Mouse (Mus musculus): ENCODE data around the gene Cldn14.

The Cldn14 gene

DNA sequence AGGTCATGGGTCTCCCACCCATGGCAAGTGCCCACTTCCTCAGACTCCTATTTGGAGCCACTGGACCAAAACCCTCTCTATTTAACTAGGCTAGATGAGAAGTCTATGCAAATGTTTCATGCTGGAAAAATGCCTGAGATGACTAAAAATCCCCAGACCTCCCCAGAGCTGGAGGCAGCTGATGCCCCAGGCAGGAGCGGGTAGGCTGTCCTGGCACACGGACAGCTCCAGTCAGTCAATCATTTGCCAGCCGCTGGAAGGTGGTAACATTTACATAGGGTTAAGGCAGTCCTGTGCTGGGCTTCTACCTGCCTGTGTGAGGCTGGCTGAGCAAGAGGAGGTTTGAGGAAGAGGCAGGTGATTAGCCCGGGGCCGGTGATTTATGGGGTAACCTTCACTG is 96.5 kb downstream of the Cldn14 start:
- peak; percentile 68 for DNase-seq (ENCODE audit: inconsistent ontology term)

DNA sequence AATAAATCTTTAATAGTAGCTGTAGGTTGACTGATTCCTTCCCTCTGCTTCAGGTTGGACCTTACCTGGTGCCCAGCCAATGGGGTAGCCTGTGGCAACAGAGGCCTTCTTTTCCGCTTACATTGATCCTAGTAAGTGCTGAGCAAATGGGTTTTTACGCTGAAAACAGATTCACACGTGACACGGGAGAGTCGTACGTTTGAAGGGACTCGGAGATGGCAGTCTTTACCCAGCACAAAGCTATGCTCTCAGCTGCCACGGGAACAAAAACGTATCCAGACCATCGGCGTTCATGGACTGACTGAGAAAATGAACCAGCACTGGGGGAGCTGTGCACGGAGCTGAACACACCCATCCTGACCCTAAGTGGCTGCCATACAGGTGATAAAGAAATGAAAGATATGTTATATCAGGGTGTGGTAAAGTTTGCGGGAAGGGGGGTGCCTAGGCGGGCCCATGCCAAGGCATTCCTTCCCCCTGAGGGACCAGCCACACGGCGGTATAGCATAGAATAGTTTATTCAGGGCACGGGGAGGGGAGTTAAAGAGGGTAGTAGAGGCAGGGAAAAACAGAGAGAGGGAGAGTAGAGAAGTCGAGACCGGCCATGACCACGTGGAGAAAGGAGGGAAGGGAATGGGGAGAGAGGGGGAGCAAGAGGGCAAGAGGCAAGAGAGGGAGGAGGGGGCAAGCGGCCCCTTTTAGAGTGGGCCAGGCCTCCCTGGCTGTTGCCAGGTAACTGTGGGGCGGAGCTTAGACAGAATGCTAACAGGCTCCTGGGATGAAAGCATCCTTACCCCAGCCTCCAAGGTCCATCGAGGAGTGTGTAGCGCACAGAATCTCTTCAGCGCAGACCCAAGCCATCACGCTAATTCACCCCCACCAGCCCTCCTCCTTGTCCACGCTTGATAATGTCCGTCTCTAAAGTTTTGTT is 97.6 kb downstream of the Cldn14 start:
- DNase-seq (ENCODE audit: inconsistent ontology term) = no peak

DNA sequence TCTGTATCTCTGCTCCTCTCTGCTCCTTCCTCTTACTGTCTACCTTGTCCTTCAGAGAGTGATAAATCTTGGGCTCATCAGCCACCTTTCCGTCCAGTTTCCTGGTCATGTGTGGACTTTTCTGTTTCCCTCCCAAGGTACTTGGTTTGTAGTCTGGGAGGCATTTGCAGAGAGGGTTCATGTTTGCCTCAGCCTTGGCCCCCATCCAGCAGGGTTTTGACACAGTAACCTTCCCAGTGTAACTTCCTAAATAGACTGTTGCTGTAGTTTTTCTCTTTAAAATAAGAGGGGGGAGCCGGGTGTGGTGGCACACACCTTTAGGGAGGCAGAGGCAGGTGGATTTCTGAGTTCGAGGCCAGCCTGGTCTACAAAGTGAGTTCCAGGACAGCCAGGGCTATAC is 98.7 kb downstream of the Cldn14 start:
- DNase-seq (ENCODE audit: inconsistent ontology term) = no peak

DNA sequence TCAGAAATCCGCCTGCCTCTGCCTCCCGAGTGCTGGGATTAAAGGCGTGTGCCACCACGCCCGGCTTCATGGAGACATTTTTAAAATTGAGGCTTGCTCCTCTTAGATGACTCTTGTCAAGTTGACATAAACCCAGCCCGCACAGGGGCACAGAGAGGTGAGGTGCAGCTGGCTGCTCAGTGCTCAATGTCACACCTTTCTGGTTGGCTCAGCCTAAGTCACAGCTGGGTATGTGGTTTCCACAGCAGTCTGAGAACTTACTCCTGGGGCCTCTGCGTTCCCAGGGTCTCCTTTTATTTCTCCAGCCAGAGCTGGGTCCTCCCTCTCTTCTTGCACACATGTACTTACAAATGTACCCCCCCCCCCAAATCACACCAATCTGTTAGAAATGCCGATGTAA is 100.4 kb downstream of the Cldn14 start:
- DNase-seq (ENCODE audit: inconsistent ontology term) = no peak

DNA sequence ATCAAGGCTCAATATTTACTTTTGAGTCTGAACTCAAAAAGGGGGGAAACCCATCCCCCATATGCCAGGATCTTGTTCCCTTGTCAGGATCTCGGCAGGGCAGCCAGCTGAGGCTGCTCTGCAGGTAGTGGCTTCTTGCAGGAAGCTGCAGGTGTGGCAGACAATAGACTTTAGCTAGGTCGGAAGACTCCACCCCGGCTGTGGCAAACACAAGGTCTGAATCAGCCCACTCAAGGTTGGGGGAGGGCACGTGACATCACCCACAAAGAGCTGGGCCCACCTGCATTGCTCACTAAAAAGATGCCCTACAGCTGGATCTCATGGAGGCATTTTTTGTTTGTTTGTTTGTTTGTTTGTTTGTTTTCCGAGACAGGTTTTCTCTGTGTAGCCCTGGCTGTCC is 100.9 kb downstream of the Cldn14 start:
- no peak for DNase-seq (ENCODE audit: inconsistent ontology term)

DNA sequence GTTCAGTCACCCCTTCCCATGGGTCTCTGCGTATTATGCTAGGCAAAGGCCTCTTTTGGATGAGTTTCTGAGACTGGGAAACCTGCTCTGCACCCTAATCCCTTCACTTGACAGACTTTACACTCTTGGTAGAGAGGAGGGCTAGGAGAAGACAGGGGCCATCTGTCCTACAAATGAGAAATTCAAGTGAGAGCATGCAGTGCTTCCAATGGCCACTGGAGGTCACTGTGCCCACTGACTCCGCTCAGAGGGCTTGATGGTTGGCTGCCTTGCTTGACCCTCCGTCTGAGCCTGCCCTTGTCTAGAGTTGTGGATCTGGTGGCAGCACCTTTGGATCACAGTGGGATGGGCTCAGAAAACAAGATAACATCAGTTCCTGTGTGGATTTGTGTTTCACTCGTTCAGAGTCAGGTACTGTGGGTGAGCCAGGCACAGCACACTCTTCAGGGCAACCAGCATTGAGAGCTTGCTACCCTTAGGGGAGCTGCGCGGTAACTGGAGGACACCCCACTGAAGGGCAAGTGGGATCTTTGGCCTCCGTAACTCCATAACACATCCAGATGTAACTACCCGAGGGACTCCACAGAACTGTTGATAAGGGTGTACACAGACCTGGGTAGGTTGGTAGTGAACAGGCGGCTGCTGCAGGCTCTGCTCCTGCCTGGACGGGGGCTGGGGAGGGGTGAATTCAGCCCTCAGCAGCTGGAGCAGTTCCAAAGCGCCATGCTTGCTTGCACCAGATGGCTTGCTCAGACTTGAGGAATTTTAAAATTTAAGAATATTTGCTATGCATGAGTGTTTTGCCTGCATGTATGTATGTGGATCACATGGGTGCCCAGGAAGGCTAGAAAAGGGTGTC is 102.3 kb downstream of the Cldn14 start:
- DNase-seq (ENCODE audit: inconsistent ontology term) = peak; percentile 32

DNA sequence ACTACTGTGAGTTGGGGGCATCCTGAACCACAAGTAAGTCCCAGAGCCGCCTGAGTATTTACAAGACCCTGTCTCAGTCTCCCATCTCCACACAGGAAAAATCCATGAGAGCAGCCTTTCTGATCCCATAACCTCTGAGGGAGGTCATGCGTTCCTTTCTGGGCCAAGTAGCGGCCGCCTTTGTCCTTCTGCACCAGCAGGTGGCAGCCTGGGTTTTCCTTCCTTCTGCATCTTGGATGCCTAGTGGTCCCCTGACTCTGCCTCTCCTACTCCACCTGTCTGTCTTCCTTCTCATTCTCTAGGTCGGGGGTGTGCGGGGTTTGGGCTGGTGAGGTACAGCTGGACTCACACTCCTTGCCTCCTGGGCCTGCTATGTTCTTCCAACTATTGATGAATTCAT is 105.6 kb downstream of the Cldn14 start:
- DNase-seq (ENCODE audit: inconsistent ontology term) = no peak

DNA sequence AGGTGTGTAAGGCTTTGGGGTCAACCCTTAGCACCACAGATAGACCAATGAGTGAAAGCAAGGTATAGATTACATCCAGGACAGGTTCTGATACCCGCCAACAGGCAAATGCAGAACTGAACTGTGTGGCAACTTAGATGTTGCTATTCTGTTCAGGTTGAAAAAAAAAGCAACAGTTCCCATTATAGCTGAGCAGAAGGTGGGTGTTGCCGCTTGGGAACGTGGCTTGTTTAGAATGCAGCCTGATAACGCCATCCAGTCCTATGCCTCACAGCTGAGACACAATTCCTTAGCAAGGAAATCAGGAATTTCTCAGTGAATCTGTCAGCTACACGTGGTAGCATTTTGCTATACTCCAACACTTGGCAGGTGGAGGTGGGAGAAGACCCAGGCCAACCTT is 115.4 kb downstream of the Cldn14 start:
- no peak for DNase-seq (ENCODE audit: inconsistent ontology term)

DNA sequence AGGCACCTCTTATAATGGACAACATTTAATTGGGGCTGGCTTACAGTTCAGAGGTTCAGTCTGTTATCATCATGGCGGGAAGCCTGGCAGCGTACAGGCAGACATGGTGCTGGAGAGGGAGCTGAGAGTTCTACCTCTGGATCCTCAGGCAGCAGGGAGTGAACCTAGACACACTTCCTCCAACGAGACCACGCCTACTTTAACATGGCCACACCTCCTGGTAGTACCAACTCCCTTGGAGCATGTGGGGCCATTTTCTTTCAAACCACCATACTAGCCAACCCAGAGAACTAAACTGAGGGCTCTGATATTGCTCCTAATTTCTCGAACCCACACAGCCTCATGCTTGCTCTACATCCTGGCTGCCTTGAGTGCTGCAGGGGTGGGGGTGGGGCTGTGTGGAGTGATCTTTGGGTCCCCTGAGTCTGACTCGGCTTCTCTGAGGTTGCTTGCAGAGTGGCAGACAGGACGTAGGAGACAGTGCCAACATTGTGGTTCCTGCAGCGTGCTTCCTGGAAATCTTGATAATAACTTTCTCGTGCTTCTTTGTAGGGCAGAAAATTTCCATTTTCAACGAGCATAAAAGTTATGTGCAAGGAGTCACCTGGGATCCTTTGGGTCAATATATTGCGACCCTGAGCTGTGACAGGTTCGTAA is 117.6 kb downstream of the Cldn14 start:
- DNase-seq (ENCODE audit: inconsistent ontology term) = no peak

DNA sequence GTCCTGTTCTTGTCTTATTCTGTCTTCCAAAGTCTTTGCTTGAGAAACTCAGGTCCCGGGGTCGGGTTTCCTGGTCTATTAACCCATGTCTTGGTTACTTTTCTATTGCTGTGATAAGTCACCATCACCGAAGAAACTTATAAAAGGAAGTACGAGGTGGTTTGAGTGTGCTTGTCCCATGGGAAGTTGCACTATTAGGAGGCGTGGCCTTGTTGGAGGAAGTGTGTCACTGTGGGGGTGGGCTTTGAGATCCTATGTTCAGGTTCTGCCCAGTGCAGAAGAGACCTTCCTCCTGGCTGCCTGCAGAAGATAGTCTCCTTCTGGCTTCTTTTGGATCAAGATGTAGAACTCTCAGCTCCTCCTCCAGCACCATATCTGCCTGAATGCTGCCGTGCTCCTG is 120.2 kb downstream of the Cldn14 start:
- no peak for DNase-seq (ENCODE audit: inconsistent ontology term)

DNA sequence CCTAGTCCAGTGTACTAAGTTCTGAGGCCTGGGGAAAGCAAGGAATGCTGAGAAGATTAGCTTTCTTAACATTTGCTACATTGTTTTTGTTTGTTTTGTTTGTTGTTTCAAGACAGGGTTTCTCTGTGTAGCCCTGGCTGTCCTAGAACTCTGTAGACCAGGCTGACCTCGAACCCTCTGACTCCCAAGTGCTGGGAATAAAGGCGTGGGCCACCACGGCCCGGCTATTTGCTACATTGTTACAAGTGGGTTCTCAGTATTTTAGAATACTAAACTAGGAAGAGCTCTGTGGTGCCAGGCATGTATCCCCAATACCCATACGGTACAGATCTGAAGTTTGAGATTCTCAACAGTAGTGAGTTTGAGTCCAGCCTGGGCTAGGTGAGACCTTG is 123.9 kb downstream of the Cldn14 start:
- DNase-seq (ENCODE audit: inconsistent ontology term) = no peak

DNA sequence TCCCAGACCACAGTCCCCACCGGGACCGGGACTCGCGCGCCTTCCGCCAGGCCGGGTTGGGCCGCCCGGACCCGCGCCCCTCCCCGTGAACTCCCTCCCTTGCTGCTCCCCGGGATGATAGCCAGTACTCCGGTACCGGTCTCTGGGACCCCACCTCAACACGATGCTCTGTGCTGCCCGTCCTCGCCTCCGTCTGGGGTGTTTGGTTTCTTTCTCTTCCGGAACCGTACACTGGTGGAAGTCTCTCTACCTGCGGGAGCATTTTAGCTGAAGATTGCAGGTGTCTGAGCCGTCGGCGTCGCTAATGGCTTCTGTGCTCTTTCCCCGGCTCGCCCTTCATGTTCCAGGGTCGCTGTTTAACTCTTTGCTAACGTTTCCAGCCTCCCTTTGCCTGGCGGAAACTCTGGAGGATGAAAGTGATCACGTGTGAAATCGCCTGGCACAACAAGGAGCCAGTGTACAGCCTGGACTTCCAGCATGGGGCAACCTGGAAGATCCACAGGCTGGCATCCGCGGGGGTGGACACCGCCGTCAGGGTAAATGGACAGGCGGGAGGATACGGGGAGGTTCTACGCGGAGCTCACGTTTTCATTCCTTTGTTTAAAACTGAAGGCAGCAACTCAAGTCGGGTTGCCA is 124.4 kb downstream of the Cldn14 start:
- DNase-seq (ENCODE audit: inconsistent ontology term) = peak; percentile 43

DNA sequence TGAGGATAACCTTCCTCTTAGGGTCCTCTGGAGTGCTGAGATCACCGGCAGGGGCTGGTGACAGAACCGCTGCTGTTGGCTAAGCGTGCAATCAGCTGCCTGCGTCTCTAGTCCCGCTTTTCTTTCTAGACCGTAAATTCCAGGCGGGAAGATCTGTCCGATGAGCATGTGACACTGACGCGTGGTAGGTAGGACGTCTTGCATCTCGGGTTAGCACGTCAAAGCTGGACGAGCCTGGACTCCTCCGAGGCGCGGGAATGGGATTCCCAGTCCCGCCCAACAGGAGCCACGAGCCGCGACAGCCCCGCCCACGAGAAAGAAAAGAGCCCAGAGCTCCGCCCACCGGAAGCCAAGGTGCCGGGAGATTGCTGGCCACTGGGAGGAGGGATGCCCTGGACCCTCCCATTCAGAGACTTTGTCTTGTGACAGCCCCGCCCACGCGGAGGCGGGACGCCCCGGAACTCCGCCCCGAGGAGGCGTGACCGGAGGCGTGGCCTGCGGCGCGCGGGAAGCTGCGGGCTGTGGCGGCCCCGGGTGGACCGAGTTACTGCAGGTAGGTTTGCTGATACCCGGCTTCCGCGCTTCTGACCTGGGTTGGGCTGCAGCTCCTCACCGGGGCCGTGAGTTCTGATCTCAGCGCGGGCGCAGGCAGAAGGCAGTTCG is 125.1 kb downstream of the Cldn14 start, which contains the start of gene Chaf1b:
Chaf1b (plus strand) TSS at position 479 of the 663 bp plus-strand sequence.
- peak; percentile 99 for DNase-seq (ENCODE audit: inconsistent ontology term)

DNA sequence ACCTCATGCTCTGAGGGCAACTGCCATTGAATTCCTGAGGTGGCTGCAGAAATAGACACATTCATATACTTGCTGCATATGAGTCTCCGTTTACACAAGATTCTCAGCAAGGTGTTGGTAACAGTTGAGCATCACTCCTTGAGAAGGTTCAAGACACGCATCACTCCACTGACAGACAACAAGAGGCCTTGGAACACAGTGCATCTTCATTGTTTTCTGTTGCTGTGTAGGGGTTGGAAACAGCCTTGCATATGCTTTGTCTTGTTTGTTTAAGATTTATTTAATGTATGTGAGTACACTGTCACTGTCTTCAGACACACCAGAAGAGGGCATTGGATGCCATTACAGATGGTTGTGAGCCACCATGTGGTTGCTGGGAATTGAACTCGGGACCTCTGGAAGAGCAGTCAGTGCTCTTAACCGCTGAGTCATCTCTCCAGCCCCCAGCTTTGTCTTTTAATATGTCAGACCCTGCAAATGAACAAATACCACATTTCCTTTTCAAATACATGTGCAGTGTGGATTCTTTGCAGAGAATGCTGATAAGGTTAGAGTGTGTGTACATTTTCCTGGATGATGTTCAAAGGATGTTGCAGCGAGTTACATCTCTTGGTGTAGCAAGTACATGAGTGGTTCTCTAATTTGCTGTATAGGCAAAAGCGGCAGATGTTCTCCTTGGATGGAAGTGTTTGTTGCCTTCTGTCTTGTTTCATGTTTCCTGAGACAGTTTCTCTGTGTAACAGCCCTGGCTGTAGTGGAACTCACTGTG is 130.8 kb downstream of the Cldn14 start:
- no peak for DNase-seq (ENCODE audit: inconsistent ontology term)

DNA sequence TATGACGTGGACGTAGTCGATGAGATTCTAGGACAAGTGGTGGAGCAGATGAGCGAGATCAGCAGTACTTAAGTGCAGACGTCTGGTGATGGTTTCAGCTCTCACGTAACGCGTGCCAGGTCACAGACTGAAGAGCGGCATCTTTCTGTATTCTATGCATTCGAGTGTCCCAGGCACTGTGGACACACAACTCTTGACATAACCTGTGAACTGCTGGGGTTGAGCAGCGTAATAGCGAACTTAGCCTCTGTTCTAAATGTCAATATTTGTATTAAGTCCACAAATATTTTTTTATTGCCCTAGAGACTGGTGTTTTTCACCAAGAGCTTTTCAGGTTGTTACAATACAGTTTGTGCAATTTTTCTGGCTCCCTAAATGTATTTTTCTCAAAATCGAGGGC is 133.8 kb downstream of the Cldn14 start:
- DNase-seq (ENCODE audit: inconsistent ontology term) = no peak

All from Muller cell, postnatal 12 days (primary cell).